Mouse (Mus musculus) adrenal gland, postnatal 4 days (tissue): ENCODE results near the gene Itsn2. TPM values are rescaled to one million over a fixed set of nuclear protein-coding genes. Genes with fewer than 3 reads are reported as not detected.
"Not testable (repeated sequence)": the region's sequence is repeated elsewhere in the genome, so short reads cannot be mapped to it uniquely, and the experiment has no call there.

Experiments
- DNase-seq, 2 experiments: peaks; one replicate each; pipeline ENCODE4 v3.0.0; 2021 to 2022; ENCODE audit warnings: low spot score in 2 of 2, mixed read lengths in 2 of 2
- total RNA-seq, 2 experiments: library from RNA; stranded (reverse); gene quantifications; 2 replicates each; pipeline ENCODE4 v1.2.3; 2021

The Itsn2 gene
- total RNA-seq, 2 experiments from 2014 or later: 47.7 to 49.3 TPM

- no peak for DNase-seq
Observed at GRCm38 (mm10) chr12:4707488-4708017, 115.1 kb downstream of the Itsn2 start.

GRCm38 (mm10) chr12:4708296-4708695 is 115.9 kb downstream of the Itsn2 start:
- no peak for DNase-seq

- no peak for DNase-seq
Observed at GRCm38 (mm10) chr12:4708881-4709604, 116.6 kb downstream of the Itsn2 start.

GRCm38 (mm10) chr12:4709926-4710325 is 117.5 kb downstream of the Itsn2 start:
- no peak for DNase-seq

GRCm38 (mm10) chr12:4713361-4713760 is 120.9 kb downstream of the Itsn2 start:
- DNase-seq: no peak

GRCm38 (mm10) chr12:4715606-4716005 is 123.2 kb downstream of the Itsn2 start:
- DNase-seq: no peak

- DNase-seq: no peak
Observed at GRCm38 (mm10) chr12:4717417-4717816, 125.0 kb downstream of the Itsn2 start.

GRCm38 (mm10) chr12:4719066-4719761 is 126.8 kb downstream of the Itsn2 start:
- DNase-seq: no peak

GRCm38 (mm10) chr12:4719762-4720754 is 127.6 kb downstream of the Itsn2 start:
- no peak for DNase-seq

- DNase-seq: no peak
Observed at GRCm38 (mm10) chr12:4729165-4729564, 136.7 kb downstream of the Itsn2 start.

- no peak for DNase-seq
Observed at GRCm38 (mm10) chr12:4731629-4732028, 139.2 kb downstream of the Itsn2 start.

- no peak for DNase-seq
Observed at GRCm38 (mm10) chr12:4732332-4732731, 139.9 kb downstream of the Itsn2 start.

GRCm38 (mm10) chr12:4738031-4738576 is 145.7 kb downstream of the Itsn2 start, which contains the start of gene Fam228a:
Gene Fam228a (minus strand): TSS chr12:4738430.
- DNase-seq: no peak

GRCm38 (mm10) chr12:4740823-4741222 is 148.4 kb downstream of the Itsn2 start:
- DNase-seq: no peak

GRCm38 (mm10) chr12:4742183-4742582 is 149.7 kb downstream of the Itsn2 start:
- no peak for DNase-seq

GRCm38 (mm10) chr12:4744486-4744885 is 152.0 kb downstream of the Itsn2 start:
- no peak for DNase-seq

- DNase-seq: not testable (repeated sequence)
Observed at GRCm38 (mm10) chr12:4754451-4754850, 162.0 kb downstream of the Itsn2 start.

- no peak for DNase-seq
Observed at GRCm38 (mm10) chr12:4757060-4757459, 164.6 kb downstream of the Itsn2 start.
